Mouse (Mus musculus): ENCODE data around the gene Rbm15b.

Gene Rbm15b

DNA sequence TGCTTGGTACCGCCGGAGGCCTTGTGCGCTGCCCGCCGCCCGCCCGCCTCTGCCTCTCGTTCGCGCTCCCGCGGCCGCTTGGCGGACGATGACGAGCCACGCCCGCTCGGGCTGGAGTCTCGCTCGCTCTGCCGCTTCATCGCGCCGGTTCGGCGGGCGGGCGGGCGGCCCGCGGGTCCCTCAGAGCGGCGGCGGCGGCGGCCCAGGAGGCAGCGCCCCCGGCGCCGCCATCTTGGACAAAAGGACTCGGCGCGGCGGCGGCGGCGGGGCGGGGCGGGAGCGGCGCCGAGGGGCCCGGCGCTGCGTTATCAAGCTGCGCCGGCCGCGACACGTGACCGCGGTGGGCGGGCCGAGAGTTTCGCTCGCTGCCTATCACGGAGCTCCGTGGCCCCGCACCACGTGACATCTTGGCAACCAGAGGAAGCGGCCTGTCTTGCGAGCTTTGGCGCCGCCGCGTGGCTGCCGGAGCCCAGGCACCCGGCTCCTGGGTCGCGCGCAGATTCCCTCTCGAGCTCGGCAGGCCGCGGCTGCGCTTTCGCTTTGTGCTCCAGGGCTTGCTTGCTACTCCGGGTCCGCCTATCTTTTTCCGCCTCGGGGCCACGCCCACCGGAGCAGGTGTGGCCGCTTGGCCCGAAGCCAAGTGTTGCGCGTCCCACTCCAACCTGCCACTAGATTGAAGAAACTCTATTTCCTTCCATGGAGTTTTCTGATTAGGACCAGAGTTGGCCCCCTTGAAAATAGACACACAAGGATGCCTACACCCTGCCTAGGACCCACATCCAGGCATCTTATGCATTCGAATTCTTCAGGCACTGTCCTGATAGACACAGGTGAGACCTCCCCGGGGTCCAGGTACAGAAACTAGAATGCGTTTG is at the start of gene Rbm15b:
Gene Rbm15b, minus strand, starts transcription at position 601 of the 875 bp plus-strand sequence.
- peak; percentile 97 for DNase-seq (ENCODE audit: low spot score)

DNA sequence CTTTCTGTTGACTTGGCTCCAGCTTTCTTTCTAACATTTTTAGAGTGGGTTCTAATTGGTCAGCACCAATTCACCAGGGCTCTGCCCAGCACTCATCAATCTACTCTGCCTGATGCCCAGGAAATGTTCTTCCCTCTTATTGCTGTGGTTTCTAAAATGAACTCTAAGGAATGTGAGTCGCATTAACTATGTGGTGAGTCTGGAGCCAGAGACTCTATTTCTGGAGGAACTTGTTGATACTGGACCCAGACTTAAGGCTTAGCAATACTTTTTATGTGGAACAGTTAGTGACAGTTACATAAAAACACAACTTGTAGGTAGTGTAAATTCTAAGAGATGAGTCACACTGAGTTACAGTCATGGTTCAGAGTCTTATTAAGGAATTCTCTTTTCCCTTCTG is 47.8 kb upstream of the Rbm15b start:
- DNase-seq (ENCODE audit: low spot score) = no peak

DNA sequence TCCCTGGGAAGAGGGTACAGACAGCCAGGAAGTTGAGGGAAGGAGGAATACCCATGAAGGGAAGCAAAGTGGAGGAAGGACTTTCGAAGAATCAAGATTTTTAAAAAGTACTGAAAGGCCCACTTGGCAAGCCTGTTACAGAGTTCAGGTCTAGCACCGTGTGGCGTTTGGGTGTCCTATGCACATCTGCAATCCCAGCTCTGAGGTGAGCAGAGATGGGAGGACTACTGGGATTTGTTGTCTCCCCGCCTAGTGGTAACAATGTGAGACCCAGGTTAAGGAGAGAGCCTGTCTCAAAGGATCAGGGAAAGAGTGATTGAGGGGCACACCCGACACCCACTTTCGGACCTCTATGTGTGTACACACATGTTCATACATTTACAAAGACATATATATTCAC is 27.6 kb upstream of the Rbm15b start:
- no peak for DNase-seq (ENCODE audit: low spot score)

DNA sequence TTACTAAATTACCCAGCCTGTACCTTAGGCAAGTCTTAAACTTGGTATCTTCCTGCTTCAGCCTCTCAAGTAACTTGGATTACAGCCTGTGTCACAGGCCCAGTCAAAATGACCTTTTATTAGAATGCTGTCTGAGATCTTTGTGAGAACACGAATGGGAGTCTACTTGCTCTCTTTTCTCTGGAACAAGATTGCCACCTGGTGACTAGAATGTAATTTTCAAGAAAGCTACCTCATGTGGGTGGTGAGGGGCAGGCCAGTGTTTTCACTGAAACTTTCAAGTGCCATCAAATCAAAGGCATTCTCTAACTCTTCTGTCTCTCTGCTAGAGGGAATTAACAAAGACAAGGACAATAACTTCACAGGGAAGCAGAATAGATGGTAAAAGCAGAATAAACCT is 26.5 kb upstream of the Rbm15b start:
- DNase-seq (ENCODE audit: low spot score) = no peak

DNA sequence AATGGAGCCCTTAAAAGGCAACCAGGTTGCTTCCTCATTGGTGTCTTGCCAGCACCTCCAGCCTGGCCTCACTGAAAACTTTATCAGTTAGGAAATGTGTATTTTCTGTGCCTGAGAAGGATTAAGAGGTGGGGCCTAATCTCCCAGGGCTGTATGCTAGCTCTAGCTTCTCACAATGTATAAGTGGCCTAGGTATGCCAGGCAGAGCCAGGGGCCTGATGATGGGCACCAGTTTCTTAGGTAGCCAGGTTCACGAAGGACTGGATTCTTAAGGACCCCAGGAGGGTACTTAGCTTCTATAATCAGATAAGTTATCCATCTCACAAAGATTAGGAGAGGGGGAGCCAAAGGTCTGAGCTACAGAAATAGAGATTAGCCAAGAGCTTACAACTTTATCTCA is 24.4 kb upstream of the Rbm15b start:
- DNase-seq (ENCODE audit: low spot score) = no peak

DNA sequence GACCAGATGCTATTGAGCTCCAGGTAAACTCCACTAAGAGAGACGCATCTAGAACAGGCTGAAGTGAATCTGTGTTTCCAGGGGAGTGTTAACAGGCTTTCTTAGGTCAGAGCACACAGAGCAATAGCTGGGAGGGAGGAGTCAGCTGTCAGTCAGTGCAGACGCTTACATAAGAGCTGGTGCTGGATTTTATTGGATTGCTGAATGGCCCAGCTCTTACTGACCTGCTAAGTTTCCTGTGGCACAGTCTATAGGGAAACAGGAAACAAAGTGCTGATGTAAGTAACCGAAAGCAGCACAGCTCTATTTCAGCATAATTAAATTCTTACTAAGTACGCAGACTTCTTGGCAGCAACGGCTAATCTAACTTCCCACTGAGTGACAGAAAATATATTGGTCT is 21.5 kb upstream of the Rbm15b start:
- no peak for DNase-seq (ENCODE audit: low spot score)

DNA sequence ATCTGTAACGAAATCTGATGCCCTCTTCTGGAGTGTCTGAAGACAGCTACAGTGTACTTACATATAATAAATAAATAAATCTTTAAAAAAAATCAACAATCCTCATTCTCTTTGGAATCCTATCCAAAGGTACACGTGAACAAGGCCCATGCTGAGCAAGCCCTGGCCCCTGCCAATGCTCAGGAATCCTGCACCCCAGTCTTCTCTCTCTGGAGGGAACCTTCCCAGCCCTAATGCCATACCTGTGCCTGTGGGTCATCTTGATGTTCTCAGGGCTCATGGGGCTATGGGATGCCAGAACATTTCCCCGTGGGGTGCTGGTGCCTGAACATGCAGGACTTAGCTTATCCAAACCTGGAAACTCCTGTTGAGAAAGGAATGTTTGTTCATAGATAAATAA is 20.9 kb upstream of the Rbm15b start:
- DNase-seq (ENCODE audit: low spot score) = no peak

DNA sequence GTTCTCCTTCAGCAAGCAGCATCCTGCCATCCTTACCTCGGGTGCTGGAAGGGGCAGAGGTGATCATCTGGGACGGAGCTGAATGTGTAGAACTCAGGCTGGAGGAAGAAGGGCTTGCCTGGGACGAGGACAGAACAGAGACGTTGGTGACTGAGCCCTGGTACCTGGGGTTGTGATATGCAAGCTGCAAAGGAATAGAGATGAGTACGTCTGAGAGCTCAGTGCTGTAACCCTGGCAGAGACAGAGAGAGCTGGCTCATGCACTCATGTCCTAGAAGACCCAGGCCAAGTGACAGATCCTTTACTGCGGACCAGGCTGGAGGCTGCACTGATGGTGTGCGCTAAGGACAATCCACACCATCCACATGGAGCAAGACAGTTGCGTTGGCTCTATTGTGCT is 19.4 kb upstream of the Rbm15b start:
- no peak for DNase-seq (ENCODE audit: low spot score)

DNA sequence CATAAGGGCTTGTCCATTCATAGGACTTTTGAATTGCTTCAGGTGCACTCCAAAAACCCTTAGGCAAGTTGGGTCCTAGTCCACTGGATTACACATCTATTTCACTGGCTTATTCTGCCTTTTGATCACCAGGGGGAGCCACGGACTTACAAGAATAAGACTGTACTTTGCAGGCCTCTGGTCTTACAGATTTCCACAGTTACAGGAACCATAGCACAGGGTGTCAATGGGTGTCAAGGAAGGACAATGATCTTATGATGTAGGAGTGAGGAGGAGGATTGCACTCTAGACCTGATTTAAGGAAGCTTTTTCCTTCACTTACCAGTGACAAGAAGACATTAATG is 16.5 kb upstream of the Rbm15b start:
- DNase-seq (ENCODE audit: low spot score) = peak; percentile 42

DNA sequence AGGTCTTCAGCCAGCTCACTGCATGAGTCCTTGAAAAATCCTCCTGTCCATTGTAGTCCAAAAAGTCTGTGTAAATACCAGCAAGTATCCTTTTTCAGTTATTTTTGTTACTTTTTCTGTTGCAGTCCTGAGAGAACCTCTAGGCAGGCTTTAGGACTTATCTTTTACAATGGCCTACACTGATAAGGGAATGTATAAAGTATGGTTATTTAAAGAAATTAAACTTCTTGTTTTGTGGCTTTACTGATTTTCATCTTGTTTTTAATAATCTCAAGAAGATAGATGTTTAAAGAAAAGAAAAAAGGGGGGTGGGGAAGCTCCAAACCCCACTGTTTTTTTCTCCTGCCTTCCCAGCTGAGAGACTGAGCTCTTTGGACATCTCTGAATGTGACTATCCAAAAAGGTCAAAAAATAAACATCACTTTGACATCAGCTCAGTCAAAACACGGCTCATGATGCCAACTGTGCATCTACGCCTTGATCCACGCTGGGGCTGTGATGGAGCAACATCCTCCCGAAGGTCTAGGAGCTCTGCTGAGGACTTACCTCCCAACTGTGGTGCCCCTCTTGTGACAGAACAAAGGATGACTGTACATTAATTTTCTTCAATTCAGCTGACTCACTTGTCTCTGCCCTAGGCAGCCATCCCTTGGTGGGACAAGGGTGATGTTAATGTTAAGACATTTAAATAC is 16.0 kb upstream of the Rbm15b start:
- DNase-seq (ENCODE audit: low spot score) = no peak

DNA sequence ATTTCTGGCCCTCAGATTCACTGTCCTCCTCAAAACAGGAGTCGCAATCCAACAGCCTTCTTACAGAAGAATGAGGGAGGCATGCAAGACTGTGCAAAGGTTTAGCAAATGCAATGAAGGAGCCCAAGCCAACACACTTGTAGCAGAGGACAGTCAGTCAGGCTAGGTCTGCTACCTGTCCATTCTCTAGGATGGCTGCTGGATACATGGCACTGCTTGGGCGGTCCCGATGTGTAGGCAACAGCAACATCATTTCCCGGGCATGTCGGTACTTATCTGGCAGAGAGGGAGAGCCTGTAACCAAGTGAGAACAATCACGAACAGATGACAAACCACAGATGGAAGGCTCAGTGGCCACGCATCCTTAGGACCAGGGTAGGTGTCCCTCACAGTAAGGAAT is 14.4 kb upstream of the Rbm15b start:
- DNase-seq (ENCODE audit: low spot score) = no peak

DNA sequence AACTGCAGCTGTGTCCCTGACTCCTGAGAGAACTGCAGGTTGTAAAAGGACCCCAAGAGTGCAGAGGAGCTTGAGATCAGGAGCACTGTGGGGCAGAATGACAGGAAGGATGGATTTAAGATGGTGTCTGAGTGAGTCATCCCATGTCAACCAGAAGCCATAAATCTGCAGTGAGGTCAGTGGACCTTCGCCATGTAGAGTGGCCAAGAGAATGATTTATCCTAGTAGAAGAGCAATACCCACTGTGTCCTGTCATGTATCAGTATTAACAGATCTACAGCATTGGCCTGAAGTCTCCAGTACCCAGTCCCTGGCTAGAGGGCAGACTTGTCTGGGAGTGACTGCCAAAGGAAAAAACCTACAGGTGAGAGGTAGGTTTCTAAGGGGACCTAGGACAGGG is 11.7 kb upstream of the Rbm15b start:
- DNase-seq (ENCODE audit: low spot score) = no peak

DNA sequence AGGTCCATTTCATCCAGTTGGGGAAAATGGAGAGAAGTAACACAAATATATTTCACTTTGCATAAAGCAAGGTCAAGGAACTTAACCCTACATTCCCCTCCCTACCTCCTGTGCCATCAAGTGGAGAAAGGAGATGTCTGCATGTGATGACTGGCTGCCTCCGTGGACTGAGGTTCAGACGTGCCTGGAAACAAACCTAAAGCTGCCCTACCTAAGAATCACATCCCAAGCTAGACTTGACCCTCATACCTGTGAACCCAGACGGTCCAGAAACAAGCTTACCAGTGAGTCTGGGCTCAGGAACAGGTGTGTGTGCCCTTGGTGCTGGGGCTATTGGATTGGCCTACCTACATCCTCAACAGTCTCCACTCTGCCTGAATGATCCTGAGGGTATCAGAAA is 6.1 kb upstream of the Rbm15b start:
- DNase-seq (ENCODE audit: low spot score) = no peak

DNA sequence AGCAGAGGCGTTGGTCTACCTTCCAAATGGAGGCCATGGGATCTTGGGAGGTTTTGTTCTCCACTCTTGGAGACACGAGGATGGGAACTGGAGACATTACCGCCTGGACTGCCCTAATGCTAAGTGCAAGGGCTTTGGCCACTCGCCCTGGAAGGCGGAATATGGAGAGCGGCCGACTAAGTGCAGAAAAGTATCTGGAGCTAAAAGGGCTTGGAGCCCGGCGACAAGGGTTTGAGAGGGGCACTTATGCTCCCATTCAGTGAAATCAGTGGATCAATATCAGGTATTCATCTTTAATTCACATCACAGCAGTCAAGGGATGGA is 5.3 kb upstream of the Rbm15b start:
- no peak for DNase-seq (ENCODE audit: low spot score)

DNA sequence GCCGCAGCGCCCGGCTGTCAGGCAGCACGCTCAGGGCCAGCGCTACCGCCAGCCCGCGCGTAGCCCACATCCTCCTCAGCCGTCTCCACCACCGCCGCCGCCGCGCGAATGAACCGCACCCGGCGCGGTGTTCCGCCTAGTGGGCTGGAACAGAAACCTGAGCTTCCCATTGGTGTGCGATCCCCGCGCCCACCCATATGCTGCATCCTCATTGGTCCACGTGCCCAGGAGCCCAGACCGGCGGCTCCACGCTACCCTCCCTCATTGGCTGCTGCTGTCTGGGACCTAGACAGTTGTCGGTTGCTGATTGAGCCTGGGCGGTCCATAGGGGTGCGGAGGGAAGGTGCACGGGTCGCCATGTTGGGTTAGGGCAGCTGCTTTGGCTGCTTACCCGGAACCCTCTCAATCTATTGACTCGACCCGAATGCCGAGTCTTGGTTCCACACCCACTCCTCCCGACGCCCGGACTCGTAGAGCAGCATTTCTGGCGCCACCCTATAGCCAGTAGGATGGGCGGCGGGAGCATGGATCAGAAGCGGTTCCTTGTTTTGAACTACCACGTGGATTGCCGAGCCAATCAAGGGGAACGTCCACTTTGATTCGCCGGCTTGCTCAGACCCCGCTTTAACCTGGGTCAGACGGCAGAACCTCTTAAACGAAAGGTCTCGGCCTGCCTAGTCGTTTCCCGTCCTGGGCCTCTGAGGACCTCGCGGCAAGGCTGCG is 4.8 kb upstream of the Rbm15b start, which contains the start of gene Manf:
Gene Manf, minus strand, starts transcription at position 151 of the 723 bp plus-strand sequence.
- DNase-seq (ENCODE audit: low spot score) = peak; percentile 98

DNA sequence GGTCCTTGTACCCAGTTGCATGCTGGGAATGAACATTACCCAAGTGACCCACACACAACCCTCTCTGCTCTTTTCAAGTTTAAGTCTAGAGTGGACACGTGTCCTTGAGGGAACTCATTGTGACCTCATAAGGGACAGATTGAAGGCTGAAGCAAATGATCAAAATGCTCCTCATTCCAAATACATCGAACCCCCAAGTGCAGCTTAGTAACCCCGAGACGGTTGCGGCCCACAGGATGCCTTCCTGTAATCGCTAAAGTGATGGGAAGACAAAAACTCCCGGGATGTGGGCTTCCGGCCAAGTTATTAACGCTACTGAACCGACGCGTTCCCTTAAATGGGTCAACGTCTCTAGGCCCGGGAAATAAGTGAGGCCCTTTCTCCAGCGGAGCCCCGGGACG is 4.1 kb upstream of the Rbm15b start:
- no peak for DNase-seq (ENCODE audit: low spot score)

DNA sequence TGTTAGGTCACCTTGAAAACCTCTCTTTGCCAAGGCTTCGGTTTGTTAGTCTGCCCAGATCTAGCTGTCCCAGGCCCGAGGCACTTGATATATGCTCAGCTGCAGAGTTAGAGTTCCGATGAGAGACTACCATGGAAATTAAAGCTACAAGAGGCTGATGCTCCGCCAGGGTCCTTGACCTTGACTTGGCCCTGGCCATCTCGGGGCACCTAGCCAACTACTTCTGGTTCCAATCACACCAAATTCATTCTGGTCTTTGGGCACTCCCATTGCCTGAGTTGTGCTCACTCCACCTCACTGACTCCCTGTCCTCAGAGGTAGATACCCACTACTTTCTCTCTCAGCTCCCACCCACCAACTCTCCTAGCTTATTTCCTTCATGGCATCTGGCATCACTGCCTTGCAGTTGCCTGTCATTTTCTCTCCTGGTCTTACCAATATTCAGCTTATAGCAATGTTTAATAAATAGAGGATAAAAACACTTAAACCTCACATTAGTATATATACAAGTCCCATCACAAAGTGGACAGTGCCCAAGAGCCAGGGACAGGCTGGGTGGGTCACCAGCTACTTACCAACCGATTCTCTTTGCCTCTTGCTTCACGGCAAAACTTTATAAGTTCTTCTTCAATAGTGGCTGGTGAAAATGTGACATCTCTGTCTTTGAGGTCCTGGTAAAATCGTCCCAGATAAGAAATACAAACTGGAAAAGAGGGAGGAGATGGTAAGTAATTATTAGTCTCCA is 3.4 kb upstream of the Rbm15b start:
- no peak for DNase-seq (ENCODE audit: low spot score)

DNA sequence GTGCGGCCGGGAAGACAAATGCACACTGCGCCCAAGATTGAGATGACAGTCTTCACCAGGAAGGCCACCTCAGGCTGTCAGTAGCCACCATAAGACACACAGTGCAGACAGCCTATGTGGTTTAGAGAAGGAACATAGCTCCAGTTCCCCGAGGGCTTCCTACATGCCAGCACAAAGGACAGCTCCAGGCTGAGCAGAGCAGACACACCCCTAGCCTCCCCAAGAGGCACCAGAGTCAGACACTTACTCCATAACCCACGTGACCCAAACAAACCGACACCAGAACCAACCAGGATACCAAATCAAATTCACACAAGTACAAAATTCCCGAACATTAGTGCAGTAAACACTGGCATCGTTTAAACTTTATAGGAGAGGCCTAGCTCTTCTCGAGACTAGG is 2.1 kb upstream of the Rbm15b start:
- no peak for DNase-seq (ENCODE audit: low spot score)

DNA sequence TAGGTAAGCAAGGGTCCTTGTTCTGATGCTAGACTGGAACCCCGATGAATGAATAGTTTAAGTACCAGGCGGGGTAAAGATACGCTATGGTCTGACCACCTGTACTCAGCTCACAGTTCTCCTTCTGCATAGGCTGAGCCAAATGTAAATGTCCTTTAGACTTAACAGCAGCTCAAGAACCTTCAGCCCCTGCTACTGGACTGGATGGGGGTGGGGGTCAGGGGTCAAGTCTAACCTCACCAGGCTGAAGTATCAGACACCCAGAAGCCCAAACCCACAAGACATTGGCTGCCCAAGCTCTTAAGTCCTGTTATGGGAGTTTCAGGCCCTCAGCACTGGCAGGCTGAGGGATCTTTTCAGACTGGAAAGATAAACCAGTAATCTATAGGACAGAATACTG is 1.1 kb upstream of the Rbm15b start:
- DNase-seq (ENCODE audit: low spot score) = no peak

DNA sequence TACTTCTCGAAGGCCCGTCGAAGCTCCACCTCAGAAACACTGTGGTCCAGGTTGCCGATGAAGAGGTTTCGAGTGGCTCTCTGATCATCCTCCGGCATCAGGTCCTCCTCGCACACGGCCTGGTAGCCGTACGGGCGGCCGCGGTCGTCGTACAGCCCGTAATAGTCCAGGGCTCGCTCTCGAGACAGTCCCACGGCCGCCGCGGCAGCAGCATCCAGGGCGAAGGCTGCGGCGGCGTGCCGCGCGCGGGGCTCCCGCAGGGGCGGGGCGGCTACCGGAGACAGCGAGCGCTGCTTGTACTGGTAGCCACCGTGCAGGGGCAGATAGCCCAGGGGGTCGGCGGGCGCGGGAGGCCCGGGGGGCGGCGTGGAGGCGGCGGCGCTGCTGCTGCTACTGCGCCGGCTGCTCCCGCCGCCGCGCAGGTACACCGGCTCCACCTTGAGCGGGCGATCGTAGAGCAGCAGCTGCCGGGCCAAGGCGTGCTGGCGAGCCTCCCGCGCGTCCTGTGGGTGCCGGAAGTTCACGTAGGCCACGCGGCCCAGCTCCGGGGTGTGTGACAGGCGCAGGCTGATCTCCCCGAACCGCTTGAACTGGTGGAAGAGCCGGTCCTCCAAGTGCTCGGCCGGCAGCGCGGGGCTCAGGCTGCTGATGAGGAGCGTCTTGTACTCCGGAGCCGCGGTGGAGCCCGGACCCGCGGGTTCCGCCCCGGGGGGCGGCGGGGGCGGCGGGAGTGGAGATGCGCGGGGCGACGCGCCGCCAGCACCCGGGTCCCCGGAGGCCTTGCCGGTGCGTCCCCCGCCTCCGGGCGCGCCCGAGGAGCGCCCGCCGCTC is 1.1 kb downstream of the Rbm15b start:
- no peak for DNase-seq (ENCODE audit: low spot score)

Measured in c-Kit-positive CD71-positive TER-119-positive erythroid progenitor cells, embryonic 14.5 days (primary cell).